Mouse (Mus musculus) adrenal gland (tissue): ENCODE measurements around the gene Mapkap1.

Experiments used
- intact Hi-C: fragments of 180-260 bp; cut with DNase I; formaldehyde crosslinking; loops from one replicate; pipeline ENCODE4 v1.15.1; 2025

Mapkap1 gene

DNA sequence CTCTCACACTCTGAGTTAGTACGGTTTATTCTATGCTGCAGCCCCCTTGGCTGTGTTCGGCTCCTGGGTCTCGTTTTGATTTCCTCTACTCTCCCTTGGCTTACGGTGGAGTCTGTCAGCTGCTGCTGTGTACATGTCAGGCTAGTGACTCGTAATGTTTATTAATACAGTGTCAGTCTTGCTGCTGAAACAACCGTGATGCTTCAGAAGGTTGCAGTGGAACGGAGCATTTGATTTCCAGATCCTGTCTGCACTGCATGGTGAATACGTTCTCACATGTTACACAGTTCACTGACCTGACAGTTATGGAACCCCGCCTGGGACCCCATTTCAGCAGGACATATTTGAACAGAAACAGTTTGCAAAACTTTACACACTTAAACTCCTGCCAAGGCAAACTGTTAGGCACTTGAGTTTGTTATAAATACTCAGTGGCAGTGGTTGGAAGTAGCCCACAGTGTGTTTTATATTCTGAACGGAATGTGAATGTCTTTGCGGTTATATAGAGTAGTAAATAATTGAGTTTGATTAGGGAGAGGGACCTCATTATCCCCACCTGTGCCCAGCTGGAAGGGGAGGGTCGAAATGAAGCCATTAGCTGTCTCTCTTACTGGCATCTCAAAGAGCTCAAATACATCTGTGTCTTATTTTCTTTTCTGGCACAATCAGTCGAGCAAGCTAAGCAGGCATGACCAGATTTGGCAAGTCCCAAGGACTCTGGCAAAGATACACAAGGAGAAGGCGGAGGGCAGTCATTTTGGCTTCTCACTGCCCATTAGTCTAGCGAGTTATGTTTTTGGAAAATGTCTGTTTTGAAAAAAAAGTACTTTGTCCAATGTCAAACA is 120.2 kb downstream of the Mapkap1 start:
- intact Hi-C loops: no loop called here

DNA sequence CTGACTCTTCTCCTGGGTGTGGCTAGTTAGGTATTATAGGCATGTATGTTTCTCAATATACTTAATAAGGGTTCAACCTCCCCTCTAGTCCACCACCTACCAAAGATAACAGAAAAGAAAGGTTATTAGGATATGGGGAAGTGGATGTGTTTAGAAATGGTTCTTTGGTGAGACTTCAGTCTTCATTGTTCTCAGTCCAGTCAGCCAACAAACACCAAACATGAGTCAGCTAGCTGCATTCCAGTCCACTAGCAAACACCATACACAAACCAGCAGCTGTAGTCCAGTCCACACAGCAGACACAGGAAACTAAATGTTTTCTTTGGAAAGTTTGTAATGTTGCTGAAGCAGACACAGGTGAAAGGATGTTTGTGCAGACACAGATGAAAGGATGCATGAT is 121.9 kb downstream of the Mapkap1 start:
- intact Hi-C loops: no loop called here

DNA sequence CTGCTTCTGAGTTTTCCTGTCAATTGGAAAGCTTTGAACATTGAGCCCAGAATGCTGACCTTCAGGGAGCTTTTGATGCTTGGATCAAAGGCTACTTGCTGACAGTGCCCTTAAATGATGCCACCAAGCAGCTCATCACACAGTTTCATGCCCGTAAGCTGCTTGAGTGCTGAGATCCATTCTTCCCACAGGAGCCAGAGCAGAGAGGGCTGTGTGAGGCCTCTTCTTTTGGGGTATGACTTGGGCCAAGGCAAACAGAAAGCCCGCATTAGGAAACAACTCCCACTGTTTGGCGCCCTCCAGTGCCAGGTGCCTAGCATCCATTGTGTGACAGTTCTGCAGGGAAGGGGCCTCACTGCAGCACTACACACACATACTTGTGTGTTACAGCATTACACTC is 123.5 kb downstream of the Mapkap1 start:
- intact Hi-C loops: loop anchor here (5.0 kb wide), 1 partner anchor 37 kb away; no protein-coding TSS in a partner anchor

DNA sequence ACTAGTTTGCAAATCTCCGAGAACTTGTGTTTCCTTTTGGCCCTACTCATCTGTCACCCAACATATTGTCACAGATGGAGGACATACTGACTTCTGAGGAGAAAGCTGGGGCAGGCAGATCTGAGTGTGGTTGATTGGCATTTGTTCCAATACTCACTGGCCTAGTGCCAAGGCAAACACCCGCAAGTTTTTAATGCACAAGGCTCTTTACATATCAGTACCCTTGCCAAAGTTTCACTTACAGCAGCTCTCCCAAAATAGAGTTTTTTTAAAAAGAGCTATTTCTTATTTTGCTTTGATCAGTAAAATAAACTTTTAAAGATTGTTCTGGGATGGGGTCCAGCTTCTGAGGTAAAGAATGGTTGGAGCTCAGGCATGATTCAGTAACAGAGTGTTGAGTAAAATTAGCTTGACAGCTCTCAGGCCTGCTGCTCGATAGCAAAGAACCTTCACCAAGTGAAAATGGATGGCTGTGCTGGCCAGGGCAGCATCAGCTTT is 125.3 kb downstream of the Mapkap1 start:
- intact Hi-C loops: loop anchor here (5.0 kb wide), 1 partner anchor 35 kb away; no protein-coding TSS in a partner anchor

- intact Hi-C loops: loop anchor here (5.0 kb wide), 1 partner anchor 35 kb away; no protein-coding TSS in a partner anchor
Observed at GRCm38 (mm10) chr2:34532394-34532793, 125.8 kb downstream of the Mapkap1 start.

- intact Hi-C loops: loop anchor here (5.0 kb wide), 1 partner anchor 34 kb away; no protein-coding TSS in a partner anchor
Observed at GRCm38 (mm10) chr2:34533281-34533680, 126.7 kb downstream of the Mapkap1 start.

DNA sequence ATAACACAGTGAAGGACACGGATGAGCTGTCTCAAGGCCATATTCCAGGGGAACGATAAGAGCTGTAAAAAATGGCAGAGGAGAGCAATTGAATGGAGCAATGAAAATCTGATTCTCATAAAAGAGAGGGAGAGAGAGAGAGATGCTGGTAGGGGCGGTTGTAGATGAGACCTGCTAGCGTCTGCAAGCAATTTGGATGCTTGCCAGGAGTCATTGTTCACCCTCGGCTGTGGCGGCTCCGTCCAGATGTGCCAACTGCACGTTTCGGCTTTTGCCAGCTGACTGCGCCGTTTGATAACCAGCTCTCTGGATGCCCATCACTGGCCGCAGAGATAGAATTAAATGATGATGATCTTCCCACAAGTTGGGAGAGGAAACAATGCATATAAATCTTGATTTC is 128.4 kb downstream of the Mapkap1 start:
- intact Hi-C loops: loop anchor here (5.0 kb wide), 2 partner anchors 32 to 87 kb away; no protein-coding TSS in a partner anchor

DNA sequence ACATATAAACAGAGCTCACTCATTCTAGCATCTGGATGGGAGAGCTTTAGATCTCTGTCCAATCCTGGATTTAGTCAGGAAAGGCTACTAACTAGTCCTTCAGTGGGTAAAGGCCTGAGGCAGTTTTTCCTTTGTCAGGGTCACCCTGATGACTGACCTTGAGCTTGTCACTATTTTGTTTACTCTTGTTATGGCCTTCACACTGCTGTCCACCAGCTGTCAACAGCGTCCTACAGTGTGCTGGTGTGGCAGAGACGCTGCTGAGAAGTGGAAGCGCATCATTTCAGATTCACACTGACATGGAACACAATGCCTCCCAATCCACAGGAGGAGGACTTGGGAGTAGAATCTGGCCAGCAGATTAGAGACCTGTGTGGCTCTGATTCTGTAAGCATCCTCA is 130.8 kb downstream of the Mapkap1 start:
- intact Hi-C loops: loop anchor here (5.0 kb wide), 1 partner anchor 85 kb away; no protein-coding TSS in a partner anchor

DNA sequence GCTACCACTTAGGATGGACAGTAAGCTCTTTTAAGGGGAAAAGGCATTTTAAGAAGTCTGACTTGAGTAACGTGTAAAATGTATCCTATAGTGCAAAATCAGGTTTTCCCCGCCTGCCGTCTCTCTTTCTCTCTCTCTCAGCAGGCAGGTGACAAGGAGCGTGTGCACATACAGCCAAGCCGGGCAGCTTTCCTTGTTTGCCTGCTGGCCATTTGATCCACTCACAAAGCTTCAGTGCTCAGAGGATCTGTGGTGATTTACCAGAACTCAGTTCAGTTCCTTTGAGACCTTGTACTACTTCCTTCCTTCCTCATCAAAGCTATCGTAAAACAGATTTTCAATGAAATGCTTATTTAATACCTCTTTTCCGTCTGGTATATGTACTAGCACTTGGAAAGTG is 137.0 kb downstream of the Mapkap1 start:
- intact Hi-C loops: no loop called here

DNA sequence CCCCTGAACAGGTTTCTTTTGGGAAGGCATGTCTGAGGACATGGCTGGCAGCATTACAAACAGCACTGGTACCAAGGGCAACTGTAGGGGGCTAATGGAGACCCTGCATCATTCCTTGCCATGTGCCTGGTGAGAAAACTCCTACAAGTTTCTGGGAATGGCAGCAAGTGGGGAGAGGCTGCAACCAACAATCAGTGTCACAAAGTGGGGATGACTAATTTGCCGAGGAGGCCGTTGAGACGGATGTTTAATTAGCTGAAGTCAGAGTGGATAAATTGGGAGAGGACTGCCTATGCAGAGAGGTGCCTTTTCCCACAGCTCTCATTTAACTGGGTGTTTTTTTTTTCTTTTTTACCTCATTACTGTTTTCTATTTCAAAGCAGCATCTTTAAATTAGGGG is 137.4 kb downstream of the Mapkap1 start:
- intact Hi-C loops: no loop called here

DNA sequence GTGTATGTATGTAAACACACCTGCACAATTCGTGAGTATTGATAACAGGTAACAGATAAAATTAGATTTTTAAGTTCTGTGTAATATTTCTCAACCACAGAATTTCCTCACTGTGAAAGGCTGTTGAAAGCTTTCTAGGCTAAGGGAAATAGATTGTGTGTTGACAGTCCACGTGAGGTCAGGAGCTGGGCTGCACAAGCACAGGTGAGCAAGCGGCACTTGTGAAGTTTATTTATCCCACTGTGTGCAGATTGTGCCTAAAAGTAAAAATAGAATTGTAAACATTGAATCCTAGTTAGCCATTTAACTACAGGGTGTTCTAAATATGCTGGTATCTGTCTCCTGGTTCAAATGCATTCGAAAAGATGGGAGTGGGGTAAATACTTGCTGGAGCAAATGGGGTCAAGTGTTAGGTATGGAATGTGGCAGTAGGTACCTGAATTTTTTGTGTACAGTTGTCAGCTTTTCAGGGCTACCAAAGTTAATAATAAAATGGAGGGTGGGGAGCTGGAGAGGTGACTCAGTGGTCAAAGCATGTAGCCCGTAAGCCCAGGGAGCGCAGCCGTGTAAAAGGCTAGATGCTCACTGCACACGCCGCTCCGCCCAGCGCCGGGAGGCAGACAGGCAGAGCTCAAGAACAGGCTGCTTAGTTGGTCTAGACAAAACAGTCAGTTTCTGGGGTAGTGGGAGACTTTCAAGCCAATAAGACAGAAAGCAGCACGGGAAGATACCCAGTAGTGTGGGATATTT is 138.2 kb downstream of the Mapkap1 start:
- intact Hi-C loops: no loop called here

DNA sequence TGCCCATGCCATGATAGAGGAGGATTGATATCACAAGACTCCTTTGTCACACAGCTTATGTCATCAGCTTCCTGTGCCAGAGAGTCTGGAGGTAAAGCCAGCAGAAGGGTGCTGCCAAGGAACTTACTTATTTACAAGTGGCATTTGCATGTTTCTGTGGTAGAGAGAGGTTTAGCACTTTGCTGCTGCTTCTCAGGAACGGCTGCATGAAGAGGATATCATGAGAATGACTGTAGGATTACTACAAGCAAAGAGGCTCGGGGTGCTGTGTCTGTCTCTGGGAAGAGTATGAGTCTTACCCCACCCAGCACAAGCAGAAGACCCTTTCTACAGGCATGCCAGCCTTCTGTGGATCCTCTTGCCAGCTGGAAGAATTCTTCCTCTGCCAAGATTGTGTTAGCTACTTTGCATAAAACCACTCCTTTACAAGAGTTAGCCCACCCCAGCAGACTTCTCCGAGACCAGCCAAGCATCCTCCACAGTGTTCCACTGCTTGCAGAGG is 139.7 kb downstream of the Mapkap1 start:
- intact Hi-C loops: no loop called here

DNA sequence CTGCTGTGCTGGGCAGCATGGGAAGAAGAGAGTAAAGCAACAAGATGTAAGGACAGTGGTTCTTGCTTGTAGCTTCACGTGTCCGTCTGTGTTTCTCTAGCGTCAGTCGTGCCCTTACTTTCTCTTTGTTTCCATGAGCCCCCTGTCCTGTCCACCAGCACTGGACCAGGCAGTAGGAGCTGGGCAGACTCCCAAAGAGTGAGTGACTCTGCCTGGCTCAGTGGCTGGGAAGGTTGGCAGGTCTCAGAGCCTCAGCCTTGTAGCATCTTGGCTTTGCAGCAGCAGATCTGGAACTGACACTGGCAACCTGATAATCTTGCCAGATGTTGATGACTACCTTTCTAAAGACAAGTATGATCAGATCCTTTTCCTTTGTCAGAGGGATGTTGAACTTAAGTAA is 140.9 kb downstream of the Mapkap1 start:
- intact Hi-C loops: no loop called here

DNA sequence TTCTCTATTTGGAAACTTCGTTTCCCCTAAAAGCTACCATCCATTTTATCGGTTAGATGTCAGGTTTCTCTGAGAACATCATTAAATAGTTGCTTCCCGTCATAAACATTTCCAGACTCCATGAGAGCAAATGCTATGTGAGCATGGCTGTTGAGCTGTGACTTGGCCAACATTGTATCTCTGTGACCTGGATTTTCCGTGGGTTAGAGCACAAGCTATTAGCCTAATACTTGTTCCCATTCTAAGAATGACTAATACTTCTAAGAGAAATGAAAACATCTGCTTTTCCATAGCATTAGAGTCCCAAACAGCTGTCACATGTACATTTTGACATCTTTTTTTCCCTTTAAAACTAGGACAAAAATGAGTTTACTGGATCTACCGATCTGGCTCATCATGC is 142.4 kb downstream of the Mapkap1 start:
- intact Hi-C loops: no loop called here

DNA sequence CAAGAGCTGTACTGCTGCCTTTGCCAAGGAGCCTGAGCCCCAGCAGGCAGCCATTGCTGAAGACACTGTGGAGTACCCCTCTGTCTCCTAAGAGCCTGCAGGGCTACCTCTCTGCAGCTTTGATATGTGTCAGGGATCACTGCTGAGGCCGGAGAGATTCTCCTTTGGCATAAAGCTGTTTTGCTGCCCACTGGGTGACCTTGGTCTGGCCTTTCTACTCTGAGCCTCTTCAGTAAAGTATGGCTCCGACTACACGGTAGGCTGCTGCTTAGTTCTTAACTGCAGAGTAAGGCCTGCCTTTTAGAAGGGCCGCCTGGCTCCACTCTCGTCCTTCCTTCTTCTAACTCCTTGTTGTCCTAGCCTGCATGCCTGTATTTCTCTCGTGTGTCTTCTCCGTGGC is 142.9 kb downstream of the Mapkap1 start:
- intact Hi-C loops: no loop called here

- intact Hi-C loops: no loop called here
Observed at GRCm38 (mm10) chr2:34552772-34553171, 146.2 kb downstream of the Mapkap1 start.

- intact Hi-C loops: no loop called here
Observed at GRCm38 (mm10) chr2:34553580-34554231, 147.1 kb downstream of the Mapkap1 start.

- intact Hi-C loops: no loop called here
Observed at GRCm38 (mm10) chr2:34560146-34560545, 153.6 kb downstream of the Mapkap1 start.

GRCm38 (mm10) chr2:34563089-34563694 is 156.6 kb downstream of the Mapkap1 start:
- intact Hi-C loops: no loop called here

GRCm38 (mm10) chr2:34563865-34564264 is 157.3 kb downstream of the Mapkap1 start:
- intact Hi-C loops: no loop called here

GRCm38 (mm10) chr2:34566146-34566545 is 159.6 kb downstream of the Mapkap1 start:
- intact Hi-C loops: loop anchor here (5.0 kb wide), 1 partner anchor 34 kb away; no protein-coding TSS in a partner anchor
